Mouse (Mus musculus) frontal cortex, adult (tissue): ENCODE data around the gene 3110082I17Rik.
A peak's percentile ranks its signal among the peaks of the same experiment; 100 is the strongest.

Experiments used
- ATAC-seq: cut with Nextera tagmentation; 2 replicates; pipeline ENCODE4 v1.9.2; 2017; ENCODE audit warnings: mild to moderate bottlenecking, moderate library complexity, mixed read lengths; ENCODE audit not compliant: low TSS enrichment

3110082I17Rik gene

GRCm38 (mm10) chr5:139418633-139419032 lies 41.7 kb downstream of the 3110082I17Rik start:
- no peak for ATAC-seq

DNA sequence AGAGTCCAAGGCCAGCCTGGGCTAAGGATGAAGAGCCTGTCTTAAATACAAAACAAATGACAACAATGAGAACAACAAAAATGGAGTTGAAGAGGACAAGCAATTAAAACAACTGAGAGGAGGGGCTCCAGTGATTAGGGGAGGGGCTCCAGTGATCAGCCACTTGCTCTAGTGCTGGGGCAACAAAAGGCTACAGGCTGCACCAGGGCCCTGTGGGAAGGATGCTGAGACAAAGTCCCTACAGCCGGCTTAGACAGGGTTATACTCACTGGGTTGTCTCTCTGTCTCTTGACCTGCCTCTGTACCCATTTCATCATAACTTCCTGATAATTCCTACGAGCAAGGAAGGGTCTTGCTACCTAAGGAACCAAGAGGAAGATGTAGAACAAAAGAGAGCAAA lies 42.2 kb downstream of the 3110082I17Rik start:
- no peak for ATAC-seq

DNA sequence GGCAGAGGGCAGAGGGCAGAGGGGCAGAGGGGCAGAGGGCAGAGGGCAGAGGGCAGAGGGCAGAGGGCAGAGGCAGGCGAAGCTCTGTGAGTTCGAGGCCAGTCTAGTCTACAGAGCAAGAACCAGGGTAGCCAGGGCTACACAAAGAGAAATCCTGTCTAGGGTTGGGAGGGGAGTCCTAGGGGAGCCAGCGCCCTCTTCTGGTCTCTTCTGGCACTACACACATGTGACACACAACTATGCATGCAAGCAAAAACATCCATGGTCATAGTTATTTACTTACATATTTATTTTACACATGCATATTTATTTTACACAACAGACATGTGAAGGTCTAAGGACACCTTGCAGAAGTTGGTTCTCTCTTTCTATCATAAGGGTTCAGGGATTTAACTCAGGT lies 42.8 kb downstream of the 3110082I17Rik start:
- ATAC-seq, result no peak

- no peak for ATAC-seq
Measured at GRCm38 (mm10) chr5:139416942-139417341, 43.4 kb downstream of the 3110082I17Rik start.

GRCm38 (mm10) chr5:139415001-139415400 lies 45.3 kb downstream of the 3110082I17Rik start:
- ATAC-seq, result no peak

- no peak for ATAC-seq
Measured at GRCm38 (mm10) chr5:139413545-139413944, 46.8 kb downstream of the 3110082I17Rik start.

DNA sequence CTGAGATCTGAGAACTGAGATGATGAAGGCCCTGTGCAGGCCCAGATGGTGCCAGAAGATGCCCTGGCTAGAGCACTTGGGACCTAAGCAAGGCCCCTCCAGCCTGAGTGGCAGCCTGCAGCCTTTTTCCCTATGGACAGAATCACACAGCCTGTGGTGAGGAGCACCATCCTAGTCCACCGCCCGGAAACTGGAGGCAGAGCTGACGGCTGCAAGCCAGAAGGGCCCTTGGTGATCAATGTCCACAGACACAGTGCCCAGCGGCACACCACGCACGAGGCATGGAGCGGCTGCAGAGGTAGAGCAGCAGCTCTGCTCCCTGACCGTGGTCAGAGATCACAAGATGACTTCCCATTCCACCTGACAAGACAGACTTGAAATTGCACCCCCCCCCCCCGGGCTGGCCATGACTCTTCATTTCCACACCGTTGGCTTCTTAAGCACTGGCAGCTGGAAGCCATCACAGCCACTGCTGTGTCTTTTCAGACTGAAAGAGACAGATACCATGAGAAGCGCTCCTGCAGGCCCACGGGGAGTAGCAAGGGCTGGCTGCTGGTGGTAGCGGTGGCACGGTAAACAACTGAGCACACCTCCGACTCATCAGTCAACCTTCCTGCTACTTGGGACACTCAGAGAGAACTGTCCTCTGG lies 48.5 kb downstream of the 3110082I17Rik start:
- ATAC-seq, result no peak

DNA sequence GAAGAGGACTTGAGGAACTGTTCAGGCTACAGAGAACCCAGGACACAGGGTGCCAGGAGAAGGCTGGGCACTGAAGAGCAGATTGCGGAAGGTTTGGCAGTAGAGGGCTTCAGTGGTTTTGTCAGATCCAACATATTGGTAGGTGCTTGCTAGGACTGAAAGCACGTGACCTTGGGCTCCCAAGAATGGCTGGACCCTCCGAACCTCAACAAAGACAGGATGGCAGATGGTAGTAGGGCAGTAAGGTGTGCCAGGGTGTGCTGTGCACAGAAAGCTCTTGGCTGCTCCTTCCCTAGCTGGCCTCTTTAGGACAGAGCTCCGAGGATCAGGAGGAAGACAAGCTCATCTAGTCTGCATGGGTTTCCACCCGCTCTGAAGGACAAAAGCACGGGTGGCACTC lies 49.2 kb downstream of the 3110082I17Rik start:
- ATAC-seq, result no peak

DNA sequence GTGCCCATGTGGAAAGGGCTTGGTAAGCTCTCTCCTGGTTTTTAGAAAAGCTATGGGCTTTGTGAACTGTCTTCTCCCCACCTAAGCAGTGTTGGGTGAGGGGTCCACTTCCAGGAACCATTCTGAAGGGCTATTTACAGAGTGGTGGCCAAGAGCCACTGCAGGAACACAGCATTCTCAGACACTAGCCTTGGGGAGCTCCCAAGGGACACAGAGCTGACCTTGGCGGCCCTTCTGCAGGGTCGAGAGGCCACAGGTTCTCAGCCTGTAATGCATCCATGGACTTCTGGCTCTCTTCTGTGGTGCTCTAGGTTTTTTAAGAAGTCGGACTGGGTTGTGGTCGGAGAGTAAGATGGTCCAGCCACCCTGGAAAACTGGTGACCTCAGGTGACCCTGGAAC lies 50.3 kb downstream of the 3110082I17Rik start:
- no peak for ATAC-seq

DNA sequence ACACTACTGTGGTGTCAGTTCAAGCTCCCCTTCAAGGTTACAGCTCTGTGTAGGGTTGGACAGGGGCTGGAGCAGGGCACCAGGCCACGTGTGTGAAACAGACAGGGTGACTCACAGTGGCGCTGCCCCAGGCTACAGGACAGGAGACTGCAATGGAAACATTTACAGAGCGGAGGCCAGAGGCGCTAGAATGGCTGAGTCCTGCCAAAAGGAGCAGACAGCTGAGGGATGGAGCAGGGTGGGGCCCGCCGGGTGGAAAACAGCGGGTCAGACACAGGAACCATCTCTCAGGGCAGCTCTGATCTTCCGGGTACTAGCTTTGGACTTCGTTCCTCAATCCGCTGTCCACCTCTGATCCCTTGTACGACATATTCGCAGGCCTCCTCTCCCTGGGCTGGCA lies 50.9 kb downstream of the 3110082I17Rik start:
- no peak for ATAC-seq

- ATAC-seq, result no peak
Measured at GRCm38 (mm10) chr5:139408511-139408910, 51.8 kb downstream of the 3110082I17Rik start.

GRCm38 (mm10) chr5:139407121-139407885 lies 53.0 kb downstream of the 3110082I17Rik start:
- ATAC-seq, result no peak

- no peak for ATAC-seq
Measured at GRCm38 (mm10) chr5:139405953-139406352, 54.4 kb downstream of the 3110082I17Rik start.

GRCm38 (mm10) chr5:139405478-139405877 lies 54.8 kb downstream of the 3110082I17Rik start:
- no peak for ATAC-seq

DNA sequence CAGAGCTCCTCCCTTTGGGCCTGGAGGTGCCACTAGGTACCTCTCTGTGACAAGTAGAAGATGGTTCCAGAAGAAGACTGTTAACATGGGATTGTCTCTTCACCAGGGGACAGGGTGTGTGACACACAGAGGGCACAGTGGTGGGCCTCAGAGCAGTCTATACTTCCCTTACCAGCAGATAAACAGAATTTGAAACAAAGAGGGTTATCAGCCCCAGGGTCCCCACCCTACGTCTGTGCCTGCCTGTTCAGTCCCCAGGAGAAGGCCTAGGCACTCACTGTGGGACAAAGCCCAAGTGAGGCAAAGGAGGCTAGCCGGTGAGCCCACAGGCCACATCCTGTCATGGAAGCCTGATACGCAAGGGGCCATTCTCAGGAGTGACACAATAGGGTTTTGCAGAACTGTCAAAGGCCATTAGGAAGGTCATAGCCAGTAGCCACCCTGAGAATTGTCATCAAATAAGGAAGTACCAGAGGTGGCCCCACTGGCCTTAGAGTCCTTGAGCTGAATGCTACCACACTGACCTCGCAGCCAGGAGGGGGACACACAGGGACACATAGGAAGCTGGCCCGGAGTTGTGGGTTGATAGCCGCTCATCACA lies 55.4 kb downstream of the 3110082I17Rik start, which contains the start of gene C130050O18Rik:
C130050O18Rik (plus strand) TSS at position 480 of the 601 bp plus-strand sequence.
- no peak for ATAC-seq

DNA sequence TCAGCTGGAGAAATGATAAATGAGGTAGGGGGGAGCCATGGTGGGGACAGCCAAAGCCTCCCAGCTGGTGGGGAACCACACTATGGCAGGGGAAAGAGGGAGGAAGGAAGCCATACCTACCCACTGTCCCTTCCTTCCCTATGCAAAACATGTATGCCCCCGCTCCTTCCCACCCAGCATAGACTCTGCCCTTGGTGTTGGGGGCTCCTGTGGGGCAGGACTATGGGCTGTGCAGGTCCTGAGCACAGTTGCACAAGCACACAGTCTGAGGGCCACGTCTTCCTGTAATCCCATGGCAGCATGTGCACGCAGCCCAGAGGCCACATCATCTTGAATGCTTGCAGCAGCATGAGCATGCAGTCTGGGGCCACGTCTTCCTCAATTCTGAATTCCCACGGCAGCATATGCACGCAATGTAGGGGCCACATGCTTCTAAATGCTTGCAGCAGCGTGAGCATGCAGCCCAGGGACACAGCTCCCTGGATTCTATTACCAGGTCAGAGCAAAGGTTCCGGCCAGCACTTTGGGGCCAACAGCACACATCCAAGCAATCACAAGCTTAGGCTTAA lies 56.6 kb downstream of the 3110082I17Rik start:
- no peak for ATAC-seq

DNA sequence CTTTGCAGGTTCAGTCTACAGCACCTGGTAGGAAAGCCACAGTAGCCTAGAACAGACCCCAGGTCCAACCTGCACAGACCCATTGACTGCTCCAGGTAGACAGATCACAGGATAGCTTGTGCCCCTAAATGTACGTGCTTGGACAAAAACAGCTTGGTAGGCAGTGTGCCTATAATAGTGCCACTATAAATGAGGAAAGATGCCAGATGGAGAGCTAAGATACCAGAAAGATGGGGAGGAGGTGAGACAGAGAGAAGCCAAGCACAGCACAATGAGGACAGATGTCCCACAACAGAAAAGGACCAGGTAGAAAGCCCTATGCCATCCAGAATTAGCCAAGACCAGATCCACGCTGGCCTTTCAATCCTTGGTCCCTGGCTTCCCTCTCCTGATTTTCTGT lies 58.2 kb downstream of the 3110082I17Rik start:
- ATAC-seq, result peak; percentile 21; the same call in 1 of the 2 replicates

- no peak for ATAC-seq
Measured at GRCm38 (mm10) chr5:139399991-139400390, 60.3 kb downstream of the 3110082I17Rik start.

- peak; percentile 3; the same call in 1 of the 2 replicates for ATAC-seq
Measured at GRCm38 (mm10) chr5:139398786-139399185, 61.5 kb downstream of the 3110082I17Rik start.

DNA sequence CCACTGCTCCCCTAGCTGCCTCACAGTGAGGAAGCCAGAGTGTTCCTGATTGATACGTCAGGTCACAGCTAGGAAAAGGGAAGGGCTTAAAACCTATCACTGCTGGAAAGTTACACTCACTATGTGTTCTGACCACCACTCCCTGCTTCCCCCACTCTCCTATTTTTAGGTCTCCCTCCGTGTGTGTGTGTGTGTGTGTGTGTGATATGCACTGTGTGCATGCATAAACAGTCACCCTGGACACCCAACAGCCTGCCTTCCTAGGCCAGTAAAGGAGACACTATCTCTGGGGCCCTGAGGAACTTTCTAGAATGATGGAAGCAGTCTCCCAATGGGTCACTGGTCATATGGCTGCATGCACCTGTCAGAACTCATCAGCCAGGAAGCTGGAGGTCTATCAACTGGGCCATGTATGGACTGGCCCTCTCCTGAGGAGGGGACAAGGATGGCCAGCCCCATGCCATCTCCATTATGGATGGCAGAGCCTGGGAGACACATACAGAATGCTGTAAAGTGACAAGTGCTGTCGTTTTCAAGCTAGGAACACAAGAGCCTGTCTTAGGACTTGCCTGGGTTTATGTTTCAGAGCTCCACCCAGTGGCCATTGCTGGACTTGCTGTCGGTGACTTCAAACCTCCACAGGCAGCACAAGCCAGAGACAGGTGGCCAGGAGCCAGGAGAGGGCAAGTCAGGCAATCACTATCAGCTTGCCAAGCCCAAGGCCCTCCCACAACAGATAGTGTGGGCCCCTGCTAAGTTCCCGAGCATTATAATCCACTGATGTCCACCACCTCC lies 62.2 kb downstream of the 3110082I17Rik start:
- peak; percentile 53 for ATAC-seq

DNA sequence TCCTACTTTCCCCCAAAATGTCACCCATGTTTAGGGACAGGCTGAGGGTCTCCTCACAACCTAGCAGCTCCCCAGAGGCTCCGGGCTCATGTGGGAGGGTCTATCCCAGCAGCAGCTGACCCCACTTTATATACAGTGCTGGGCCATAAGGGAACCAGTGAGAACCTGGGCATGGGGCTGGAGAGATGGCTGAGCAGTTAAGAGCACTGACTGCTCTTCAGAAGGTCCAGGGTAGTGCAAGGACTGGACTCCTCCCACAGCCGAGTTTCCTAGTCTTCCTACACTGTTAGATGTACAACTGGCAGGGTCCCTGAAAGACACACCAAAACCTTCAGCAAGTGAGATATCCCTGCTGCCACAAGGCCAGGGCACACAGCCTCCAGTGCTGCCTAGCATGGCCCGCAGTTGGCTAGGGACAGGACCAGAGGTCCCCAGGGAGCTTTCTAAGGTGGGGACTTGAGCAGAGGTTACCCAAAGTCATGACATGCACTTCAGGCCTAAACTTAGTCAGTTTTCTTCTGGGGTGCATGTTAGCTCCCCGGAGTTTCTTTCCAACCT lies 62.9 kb downstream of the 3110082I17Rik start:
- ATAC-seq, result no peak
